Mouse (Mus musculus) CH12.LX (cell line): Measurements from ENCODE around the gene Rfx4. TPM values are rescaled to one million over a fixed set of nuclear protein-coding genes. Genes with fewer than 3 reads are reported as not detected.

Experiments used
- DNase-seq: peaks from one replicate; pipeline ENCODE4 v3.0.0-alpha.2; 2013; ENCODE audit errors: extremely low read depth
- H3K27ac ChIP-seq: 2 replicates; pipeline ENCODE4 v1.5.1; 2012; ENCODE audit warnings: low read depth, mild to moderate bottlenecking, control low read depth, moderate library complexity; ENCODE audit not compliant: insufficient read depth
- H3K27me3 ChIP-seq: replicated peaks from 2 replicates; pipeline ENCODE3; 2012; ENCODE audit warnings: inconsistent platforms
- H3K36me3 ChIP-seq, 2 experiments: replicated peaks in 1 of 2; 2 replicates each; pipeline versions ENCODE3 to v1.6.1; 2012; ENCODE audit warnings: inconsistent platforms in 1 of 2, low read length in 1 of 2, mild to moderate bottlenecking in 1 of 2, mixed read lengths in 1 of 2, moderate library complexity in 1 of 2; ENCODE audit not compliant: control insufficient read depth in 1 of 2, insufficient read depth in 1 of 2
- H3K4me1 ChIP-seq, 2 experiments: 2 replicates each; pipeline ENCODE4 v1.6.1; 2012; ENCODE audit warnings: inconsistent platforms in 1 of 2, moderate library complexity in 1 of 2; ENCODE audit not compliant: insufficient read depth in 2 of 2, control insufficient read depth in 1 of 2
- H3K4me2 ChIP-seq: 2 replicates; pipeline ENCODE4 v1.6.1; 2012; ENCODE audit warnings: low read depth, mild to moderate bottlenecking, control low read depth; ENCODE audit not compliant: poor library complexity, insufficient read depth, severe bottlenecking
- H3K4me3 ChIP-seq, 3 experiments: fragments of 150-350 bp in 1 of 3; sonication (generic) in 1 of 3; replicated peaks in 1 of 3; 2 replicates each; pipeline versions ENCODE3 to v1.5.1; 2011 to 2012; ENCODE audit warnings: low read depth in 2 of 3, low read length in 2 of 3, mild to moderate bottlenecking in 2 of 3, moderate library complexity in 2 of 3, control low read depth in 1 of 3, improper control_type of control experiment in 1 of 3, inconsistent platforms in 1 of 3, mixed read lengths in 1 of 3; ENCODE audit not compliant: poor library complexity in 1 of 3
- H3K79me2 ChIP-seq: replicated peaks from 2 replicates; pipeline ENCODE4 v1.6.1; 2012; ENCODE audit warnings: mild to moderate bottlenecking, moderate library complexity; ENCODE audit not compliant: control insufficient read depth, poor library complexity, insufficient read depth, severe bottlenecking; ENCODE audit errors: extremely low read depth
- H3K9ac ChIP-seq: 2 replicates; pipeline ENCODE4 v1.6.1; 2012; ENCODE audit warnings: low read depth, mild to moderate bottlenecking, control low read depth, moderate library complexity; ENCODE audit not compliant: insufficient read depth
- H3K9me3 ChIP-seq: replicated peaks from 2 replicates; pipeline ENCODE3; 2012; ENCODE audit warnings: low read length, inconsistent platforms, mixed read lengths
- CHD2 ChIP-seq: IDR thresholded peaks from 2 replicates; pipeline ENCODE4 v1.6.1; 2011; ENCODE audit warnings: low read length, improper control_type of control experiment
- CTCF ChIP-seq, 2 experiments: IDR thresholded peaks in 1 of 2; conservative IDR thresholded peaks in 1 of 2; 2 replicates each; pipeline ENCODE4 v1.5.1; 2011 to 2012; ENCODE audit warnings: low read depth in 2 of 2, low read length in 2 of 2, improper control_type of control experiment in 1 of 2, inconsistent platforms in 1 of 2, mild to moderate bottlenecking in 1 of 2, moderate library complexity in 1 of 2
- ELF1 ChIP-seq: IDR thresholded peaks from 2 replicates; pipeline ENCODE4 v1.6.1; 2014; ENCODE audit warnings: low read depth, mild to moderate bottlenecking, inconsistent platforms, low read length, improper control_type of control experiment
- EP300 ChIP-seq: IDR thresholded peaks from 2 replicates; pipeline ENCODE4 v1.6.1; 2011; ENCODE audit warnings: low read length, improper control_type of control experiment
- ETS1 ChIP-seq: conservative IDR thresholded peaks from 2 replicates; pipeline ENCODE4 v1.6.1; 2012; ENCODE audit warnings: low read depth, mild to moderate bottlenecking, inconsistent platforms, low read length, improper control_type of control experiment, moderate library complexity
- GABPA ChIP-seq: IDR thresholded peaks from 2 replicates; pipeline ENCODE4 v1.6.1; 2012; ENCODE audit warnings: low read depth, low read length, improper control_type of control experiment, inconsistent platforms; ENCODE audit not compliant: insufficient replicate concordance
- HCFC1 ChIP-seq: IDR thresholded peaks from 2 replicates; pipeline ENCODE4 v1.6.1; 2012; ENCODE audit warnings: low read depth, mild to moderate bottlenecking, inconsistent platforms, low read length, improper control_type of control experiment
- IRF4 ChIP-seq: IDR thresholded peaks from 2 replicates; pipeline ENCODE4 v1.6.1; 2014; ENCODE audit warnings: low read depth, mild to moderate bottlenecking, inconsistent platforms, low read length, improper control_type of control experiment
- JUN ChIP-seq: IDR thresholded peaks from 2 replicates; pipeline ENCODE4 v1.6.1; 2011; ENCODE audit warnings: low read depth, mild to moderate bottlenecking, low read length, improper control_type of control experiment, moderate library complexity; ENCODE audit not compliant: insufficient read depth
- JUND ChIP-seq: conservative IDR thresholded peaks from 2 replicates; pipeline ENCODE4 v1.6.1; 2011; ENCODE audit warnings: low read depth, low read length, improper control_type of control experiment
- KAT2A ChIP-seq: IDR thresholded peaks from 2 replicates; pipeline ENCODE4 v1.6.1; 2012; ENCODE audit warnings: low read length, improper control_type of control experiment, inconsistent platforms; ENCODE audit not compliant: insufficient replicate concordance
- MAX ChIP-seq: IDR thresholded peaks from 2 replicates; pipeline ENCODE4 v1.6.1; 2011; ENCODE audit warnings: low read length, improper control_type of control experiment
- MAZ ChIP-seq: IDR thresholded peaks from 2 replicates; pipeline ENCODE4 v1.6.1; 2012; ENCODE audit warnings: low read depth, mild to moderate bottlenecking, inconsistent platforms, low read length, improper control_type of control experiment, moderate library complexity
- MEF2A ChIP-seq: IDR thresholded peaks from 2 replicates; pipeline ENCODE4 v1.6.1; 2014; ENCODE audit warnings: low read depth, mild to moderate bottlenecking, inconsistent platforms, low read length, improper control_type of control experiment, borderline replicate concordance
- MYC ChIP-seq: IDR thresholded peaks from 2 replicates; pipeline ENCODE4 v1.6.1; 2011; ENCODE audit warnings: low read depth, mild to moderate bottlenecking, improper control_type of control experiment, low read length
- NELFE ChIP-seq: IDR thresholded peaks from 2 replicates; pipeline ENCODE4 v1.6.1; 2011; ENCODE audit warnings: low read depth, low read length, improper control_type of control experiment
- PAX5 ChIP-seq: IDR thresholded peaks from 2 replicates; pipeline ENCODE4 v1.6.1; 2012; ENCODE audit warnings: low read length, inconsistent platforms, mixed read lengths
- POLR2A ChIP-seq: IDR thresholded peaks from 2 replicates; pipeline ENCODE4 v1.6.1; 2011; ENCODE audit warnings: low read depth, mild to moderate bottlenecking, improper control_type of control experiment, low read length
- POLR2AphosphoS2 ChIP-seq: IDR thresholded peaks from 2 replicates; pipeline ENCODE4 v1.6.1; 2011; ENCODE audit warnings: low read depth, low read length, improper control_type of control experiment
- RCOR1 ChIP-seq: conservative IDR thresholded peaks from 2 replicates; pipeline ENCODE4 v1.6.1; 2012; ENCODE audit warnings: low read depth, mild to moderate bottlenecking, inconsistent platforms, low read length, improper control_type of control experiment
- TBP ChIP-seq: conservative IDR thresholded peaks from 2 replicates; pipeline ENCODE4 v1.6.1; 2011; ENCODE audit warnings: low read depth, low read length, improper control_type of control experiment
- TCF12 ChIP-seq: IDR thresholded peaks from 2 replicates; pipeline ENCODE4 v1.6.1; 2014; ENCODE audit warnings: low read depth, mild to moderate bottlenecking, inconsistent platforms, low read length, improper control_type of control experiment
- UBTF ChIP-seq: IDR thresholded peaks from 2 replicates; pipeline ENCODE4 v1.6.1; 2012; ENCODE audit warnings: low read depth, mild to moderate bottlenecking, inconsistent platforms, low read length, improper control_type of control experiment, moderate library complexity
- ZC3H11A ChIP-seq: IDR thresholded peaks from 2 replicates; pipeline ENCODE4 v1.6.1; 2012; ENCODE audit warnings: low read depth, mild to moderate bottlenecking, inconsistent platforms, low read length, improper control_type of control experiment
- ZKSCAN1 ChIP-seq: IDR thresholded peaks from 2 replicates; pipeline ENCODE4 v1.6.1; 2012; ENCODE audit warnings: low read depth, inconsistent platforms, low read length, improper control_type of control experiment, borderline replicate concordance
- dilution Hi-C: fragments of 300-500 bp; cut with MboI; formaldehyde crosslinking; loops from 2 replicates; pipeline ENCODE4 v1.14.3; 2020; ENCODE audit warnings: low sequenced_read_pairs; ENCODE audit not compliant: extremely low pct_unique_long_range_greater_than_20kb, extremely low pct_ligation_motif_present
- in situ Hi-C: fragments of 300-500 bp; cut with MboI; formaldehyde crosslinking; loops from 3 replicates; pipeline ENCODE4 v1.14.3; 2019; ENCODE audit warnings: low sequenced_read_pairs, low pct_ligation_motif_present, low pct_unique_long_range_greater_than_20kb, mixed read lengths
- polyA plus RNA-seq: library from polyadenylated mRNA; unstranded; fragments of >175 nt; gene quantifications from 2 replicates; pipeline ENCODE4 v1.2.1, GENCODE M21; 2012; ENCODE audit warnings: low read depth; ENCODE audit not compliant: insufficient read length
- total RNA-seq, 2 experiments: library from RNA; depleted of rRNA; stranded (reverse); fragments of 300-350 nt in 1 of 2; fragments of >200 nt in 1 of 2; gene quantifications; 2 replicates each; pipeline ENCODE4 v1.2.3; 2012 to 2014

Gene Rfx4
- total and polyA plus RNA-seq, 3 experiments: 0.04 TPM; not detected in 2

GRCm38 (mm10) chr10:84886221-84886627, 130.4 kb downstream of the Rfx4 start:
- no peak for DNase-seq
- Histone ChIP-seq H3K4me2 (no peak overlapping the region), H3K79me2 (no peaks in the 10 kb centered on the region), H3K27me3 (no peaks in the 10 kb centered on the region), H3K4me1 (peaks cover 0 to 9% of the 10 kb centered on the region in 2 experiments; a peak in 2 of 4 replicates), H3K36me3 (no peaks in the 10 kb centered on the region), H3K27ac (no peak overlapping the region), H3K9me3 (no peaks in the 10 kb centered on the region), H3K9ac (no peak overlapping the region), H3K4me3 (no peak overlapping the region)
- dilution Hi-C loops (no loop called here), in situ Hi-C loops (no loop called here)
- TF ChIP-seq JUN (no peak), JUND (no peak), EP300 (no peak), RCOR1 (no peak), ZKSCAN1 (no peak), TCF12 (no peak), KAT2A (no peak), HCFC1 (no peak), UBTF (no peak), NELFE (no peak), MEF2A (no peak)

- no peaks in the 10 kb centered on the region for H3K79me2 ChIP-seq
- no peaks in the 10 kb centered on the region for H3K9me3 ChIP-seq
- peaks cover 0 to 9% of the 10 kb centered on the region in 2 experiments; a peak in 2 of 4 replicates for H3K4me1 ChIP-seq
- H3K27ac ChIP-seq: no peak overlapping the region
- H3K4me3 ChIP-seq: no peak overlapping the region
- in situ Hi-C loops (no loop called here), dilution Hi-C loops (no loop called here)
- H3K9ac ChIP-seq: no peak overlapping the region
- TF ChIP-seq MAZ (no peak), CHD2 (no peak), NELFE (no peak), GABPA (no peak), TBP (no peak), POLR2A (no peak), RCOR1 (no peak), MAX (no peak), ELF1 (no peak), CTCF (conservative IDR thresholded peaks at IDR 0.05 in 1 of 2, IDR thresholded peaks at IDR 0.05 in 1 of 2; ENCODE audit: low read depth in 2 of 2, low read length in 2 of 2) (no peak), ZC3H11A (no peak), ETS1 (no peak), IRF4 (no peak), MYC (no peak), PAX5 (no peak), POLR2AphosphoS2 (no peak)
- DNase-seq: no peak
- no peaks in the 10 kb centered on the region for H3K27me3 ChIP-seq
- no peak overlapping the region for H3K4me2 ChIP-seq
- H3K36me3 ChIP-seq: no peaks in the 10 kb centered on the region
These were observed 130.9 kb downstream of the Rfx4 start for GRCm38 (mm10) chr10:84886785-84887184.
